Mouse (Mus musculus) thymus, postnatal 36 days (tissue): ENCODE measurements at regions not wholly inside any gene's neighbourhood (a gene's known extent, or its start where the extent isn't known, plus 50 kb on each side); places are given as distances from the start of the nearest gene placed in this dataset.
A peak's percentile ranks its signal among the peaks of the same experiment; 100 is the strongest.

ENCODE experiments used
- DNase-seq, 2 experiments: peaks; one replicate each; pipeline ENCODE4 v3.0.0; 2022; ENCODE audit warnings: mixed read lengths in 2 of 2

DNA sequence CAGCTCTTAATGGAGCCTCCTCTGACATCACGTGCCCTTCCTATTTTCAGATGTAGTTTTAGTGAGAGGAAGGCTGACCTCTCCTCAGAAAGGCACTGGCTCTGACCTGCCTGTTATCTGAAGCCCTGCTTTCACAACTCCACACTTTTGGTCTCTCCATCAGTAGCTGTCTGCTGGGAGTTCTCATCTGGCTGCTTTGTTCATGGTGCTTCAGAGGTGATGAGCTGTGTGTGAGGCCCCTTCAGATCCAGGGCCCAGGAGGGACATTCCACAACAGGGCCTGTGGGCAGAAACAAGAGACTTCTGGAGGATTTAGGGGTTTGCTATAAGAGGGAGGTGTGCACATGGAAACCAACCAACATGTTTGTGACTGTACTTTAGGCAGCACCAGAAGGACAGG, 50.8 kb upstream of the Fhl2 start:
- DNase-seq: no peak

GRCm38 (mm10) chr1:43250281-43250680, 53.5 kb upstream of the Fhl2 start:
- no peak for DNase-seq

DNA sequence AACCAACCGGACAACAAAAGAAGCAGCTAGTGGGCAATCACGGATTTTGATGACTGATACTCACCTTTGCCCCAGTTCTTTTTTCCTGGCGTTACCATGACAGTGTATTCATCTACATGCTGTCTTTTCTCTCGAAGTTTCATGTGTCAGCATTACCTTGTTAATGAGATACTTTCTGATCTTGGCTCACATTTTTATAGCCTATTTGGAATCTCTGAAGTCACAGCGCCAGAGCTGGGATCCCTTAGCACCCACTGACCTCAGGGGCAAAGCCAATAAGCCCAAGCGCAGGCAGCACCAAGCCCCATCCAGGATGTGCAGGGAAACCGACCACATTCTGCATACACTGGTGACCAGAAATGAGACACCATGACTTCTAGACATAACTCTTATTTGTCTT, 54.6 kb upstream of the Fhl2 start:
- DNase-seq: no peak

GRCm38 (mm10) chr1:43254129-43254528, 57.3 kb upstream of the Fhl2 start:
- no peak for DNase-seq

GRCm38 (mm10) chr1:43256078-43256477, 59.3 kb upstream of the Fhl2 start:
- no peak for DNase-seq

DNA sequence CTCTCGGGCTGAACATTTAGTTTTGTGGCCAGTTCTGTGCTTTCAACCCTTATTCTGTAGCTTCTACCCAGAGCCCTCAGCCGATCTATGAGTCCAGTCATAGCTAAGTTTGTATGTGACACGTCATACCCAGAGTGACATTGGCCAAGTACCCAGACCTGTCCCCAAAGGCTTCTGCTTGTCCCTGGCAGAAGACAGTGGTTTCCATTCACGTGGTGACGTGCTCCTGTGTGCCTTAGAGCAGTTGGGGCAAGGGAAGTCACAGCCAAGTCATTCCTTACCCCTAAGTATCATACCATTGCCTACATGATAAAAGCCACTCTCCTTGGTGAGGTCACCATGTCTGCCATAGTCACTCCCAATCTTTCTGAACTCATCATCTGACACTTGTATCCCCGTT, 61.1 kb upstream of the Fhl2 start:
- DNase-seq: no peak

- no peak for DNase-seq
Measured at GRCm38 (mm10) chr1:43259841-43260240, 63.1 kb upstream of the Fhl2 start.

DNA sequence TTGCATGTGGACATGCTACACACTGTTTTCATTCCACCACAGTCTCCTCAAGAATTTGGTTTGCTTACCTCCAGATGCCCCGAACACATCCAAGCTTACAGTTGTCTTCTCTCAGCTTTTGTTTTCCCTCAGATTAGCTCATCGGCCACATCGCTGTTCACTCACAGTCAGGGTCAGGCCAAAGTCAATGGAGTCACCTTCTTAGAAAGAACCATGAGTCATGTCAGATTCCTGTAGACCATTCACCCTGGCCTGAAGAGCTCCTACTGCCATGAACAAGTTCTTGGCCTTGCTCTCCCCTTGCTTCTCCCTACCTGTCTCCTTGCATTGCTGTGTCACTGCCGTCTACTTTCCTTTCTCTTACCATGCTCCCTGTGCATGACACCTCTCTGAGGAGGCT, 63.7 kb upstream of the Fhl2 start:
- DNase-seq: no peak

GRCm38 (mm10) chr1:43264407-43264889, 67.7 kb upstream of the Fhl2 start:
- DNase-seq: peak; percentile 26 to 44

- no peak for DNase-seq
Measured at GRCm38 (mm10) chr1:43265699-43266455, 69.1 kb upstream of the Fhl2 start.

DNA sequence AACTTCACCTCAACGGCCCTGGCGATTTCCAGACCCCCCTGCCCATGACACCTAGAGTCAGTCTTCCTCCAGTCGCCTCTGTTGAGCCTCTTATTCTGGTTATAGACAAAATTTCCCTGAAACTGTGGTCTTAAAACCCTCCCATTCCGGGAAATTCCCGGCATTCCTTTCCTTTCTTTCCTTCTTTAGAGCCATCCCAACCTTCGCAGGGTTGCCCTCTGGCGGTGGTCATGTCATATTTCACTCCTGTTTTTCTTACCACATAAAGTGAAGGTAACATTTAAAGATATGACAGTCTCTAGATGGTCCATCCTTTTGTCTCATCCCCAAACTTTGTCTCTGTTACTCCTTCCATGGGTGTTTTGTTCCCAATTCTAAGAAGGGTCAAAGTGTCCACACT, 72.9 kb upstream of the Fhl2 start:
- DNase-seq: no peak

DNA sequence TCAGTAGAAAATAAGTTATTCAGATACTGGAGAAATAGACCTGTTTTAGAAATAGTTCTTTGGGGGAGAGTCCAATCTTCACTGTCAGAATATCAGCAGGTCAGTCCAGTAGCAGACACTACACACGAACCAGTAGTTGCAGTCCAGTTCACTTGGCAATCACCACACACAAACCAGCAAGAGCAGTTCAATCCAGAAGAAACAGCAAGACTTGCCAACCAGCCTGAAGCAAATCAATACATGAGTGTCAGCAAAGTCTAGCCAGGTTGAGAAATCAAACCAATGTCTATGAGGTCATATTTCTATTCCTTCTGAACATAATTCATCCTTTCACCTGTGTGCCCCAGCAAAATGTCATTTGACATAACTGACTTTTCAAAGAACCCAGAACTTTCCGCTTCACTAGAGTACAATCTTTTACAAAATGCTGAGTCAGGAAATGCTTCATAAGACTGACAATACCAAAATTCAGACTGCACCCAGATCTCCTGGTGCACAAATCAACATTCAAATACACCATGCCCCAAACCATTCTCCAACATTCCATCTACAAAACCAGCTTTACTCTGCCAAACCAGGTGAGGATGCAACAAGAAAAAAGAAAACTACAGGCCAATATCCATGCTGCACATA, 76.6 kb upstream of the Fhl2 start:
- DNase-seq: no peak

- DNase-seq: no peak
Measured at GRCm38 (mm10) chr1:43291736-43292135, 95.0 kb upstream of the Fhl2 start.

DNA sequence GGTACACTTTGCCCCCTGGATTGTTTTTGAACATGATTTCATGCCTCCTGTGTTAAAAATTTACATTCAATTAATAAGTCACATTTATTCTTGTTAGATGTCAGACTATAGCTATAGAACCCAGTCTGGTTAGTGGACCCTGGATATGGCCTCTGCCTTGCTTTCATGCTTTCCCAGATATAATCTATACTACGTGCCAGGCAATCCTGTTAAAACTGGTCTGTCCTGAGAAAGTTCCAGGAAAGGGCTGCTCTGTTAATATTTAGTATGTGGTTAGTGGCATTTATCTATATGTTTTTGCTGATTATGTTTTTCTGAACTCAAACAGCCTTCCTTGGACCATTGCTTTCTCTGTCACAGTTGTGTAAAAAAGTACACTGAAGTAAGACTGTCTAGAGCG, 95.8 kb upstream of the Fhl2 start:
- no peak for DNase-seq

- no peak for DNase-seq
Measured at GRCm38 (mm10) chr1:43294221-43295012, 97.6 kb upstream of the Fhl2 start.

DNA sequence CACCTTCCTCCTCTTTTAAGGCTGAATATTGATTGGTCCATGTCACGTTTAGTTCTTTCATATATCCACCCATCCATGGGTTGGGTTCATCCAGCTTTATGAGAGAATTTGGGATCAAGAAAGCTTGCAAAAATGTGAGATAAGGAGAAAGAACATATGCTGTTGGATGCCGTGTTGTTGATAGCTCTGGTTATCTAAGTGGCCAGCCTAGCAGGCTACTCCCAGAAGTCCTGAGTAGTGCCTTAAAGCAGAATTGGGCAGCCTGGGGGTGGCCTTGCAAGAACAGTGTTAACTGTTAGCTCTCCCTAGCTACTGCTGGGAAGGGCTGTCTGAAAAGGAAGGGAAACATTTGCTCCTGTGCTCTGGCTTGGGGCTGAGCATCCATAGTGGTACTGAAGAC, 100.8 kb upstream of the Fhl2 start:
- DNase-seq: no peak

DNA sequence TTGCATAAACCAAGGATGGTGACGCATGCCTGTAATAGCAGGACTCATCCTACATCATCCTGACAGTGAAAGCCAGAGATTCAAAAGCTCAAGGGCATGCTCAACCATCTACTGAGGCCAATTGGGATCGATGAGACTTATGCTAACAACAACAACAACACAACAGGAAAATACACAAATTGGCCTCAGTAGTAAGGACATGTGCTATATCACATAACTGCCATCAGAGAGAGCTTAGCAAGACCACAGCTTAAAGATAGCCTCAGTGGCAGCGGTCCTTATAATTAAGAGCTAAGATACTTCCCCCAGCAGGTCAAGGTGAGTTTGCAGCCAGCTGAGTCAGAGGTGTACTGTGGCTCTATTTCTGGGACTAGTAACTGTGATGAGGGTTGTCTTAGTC, 102.0 kb upstream of the Fhl2 start:
- DNase-seq: no peak

DNA sequence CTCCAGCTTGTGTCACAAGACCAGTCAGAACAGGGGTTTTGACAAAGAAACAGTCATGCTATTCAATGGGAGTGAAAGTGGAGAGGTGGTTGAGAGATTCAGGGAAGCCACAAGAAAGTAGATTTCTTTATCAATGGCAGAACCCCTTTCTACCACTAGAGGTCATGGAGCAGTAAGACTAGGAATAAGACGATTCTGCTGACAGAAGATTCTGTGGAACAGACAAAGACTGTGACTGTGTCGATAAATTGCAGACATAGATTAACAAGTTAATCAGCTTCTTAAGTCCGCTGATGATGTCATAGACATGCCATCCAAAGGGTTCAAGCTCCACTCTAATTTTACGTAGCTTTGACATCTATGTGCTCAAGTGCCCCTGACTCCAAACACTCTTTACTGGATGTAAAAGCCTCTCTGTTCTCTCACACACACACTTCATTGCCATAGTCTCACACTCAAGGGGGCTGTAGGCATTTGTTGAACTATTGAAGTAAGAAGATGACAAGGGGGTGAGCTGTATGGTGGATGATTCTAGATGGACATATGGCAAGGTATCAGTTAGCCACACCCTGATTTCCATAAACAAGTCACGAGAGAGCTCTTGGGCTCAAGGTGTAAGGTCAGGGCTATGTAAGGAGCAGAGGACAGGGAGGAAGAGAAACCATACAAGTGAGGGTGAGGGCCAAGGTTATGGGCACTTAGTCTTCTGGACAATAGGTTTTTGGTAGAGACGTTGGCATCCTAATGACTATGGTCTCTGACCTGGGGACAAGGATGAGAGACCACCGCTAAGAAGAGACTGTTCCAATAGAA, 102.9 kb upstream of the Fhl2 start:
- no peak for DNase-seq

DNA sequence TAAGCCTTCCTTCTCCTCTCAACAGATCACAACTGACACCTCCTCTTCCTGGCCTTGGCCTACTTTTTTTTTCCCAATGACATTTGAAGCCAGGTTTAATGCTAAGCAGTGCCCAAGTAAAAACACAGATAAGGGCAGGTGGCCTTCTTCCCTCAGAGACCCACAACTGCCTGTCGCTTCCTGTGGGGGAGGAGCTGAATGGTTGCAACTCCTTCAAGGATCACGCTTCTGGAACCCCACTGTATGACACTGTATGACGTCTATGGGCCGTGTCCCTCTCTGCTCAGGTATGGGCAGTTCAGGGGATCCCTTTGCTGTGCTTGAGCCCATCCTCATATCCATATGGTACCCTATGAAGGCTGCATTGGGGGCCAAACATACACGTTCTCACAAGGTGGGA, 103.9 kb upstream of the Fhl2 start:
- peak in 1 of 2 experiments; percentile 29 for DNase-seq

DNA sequence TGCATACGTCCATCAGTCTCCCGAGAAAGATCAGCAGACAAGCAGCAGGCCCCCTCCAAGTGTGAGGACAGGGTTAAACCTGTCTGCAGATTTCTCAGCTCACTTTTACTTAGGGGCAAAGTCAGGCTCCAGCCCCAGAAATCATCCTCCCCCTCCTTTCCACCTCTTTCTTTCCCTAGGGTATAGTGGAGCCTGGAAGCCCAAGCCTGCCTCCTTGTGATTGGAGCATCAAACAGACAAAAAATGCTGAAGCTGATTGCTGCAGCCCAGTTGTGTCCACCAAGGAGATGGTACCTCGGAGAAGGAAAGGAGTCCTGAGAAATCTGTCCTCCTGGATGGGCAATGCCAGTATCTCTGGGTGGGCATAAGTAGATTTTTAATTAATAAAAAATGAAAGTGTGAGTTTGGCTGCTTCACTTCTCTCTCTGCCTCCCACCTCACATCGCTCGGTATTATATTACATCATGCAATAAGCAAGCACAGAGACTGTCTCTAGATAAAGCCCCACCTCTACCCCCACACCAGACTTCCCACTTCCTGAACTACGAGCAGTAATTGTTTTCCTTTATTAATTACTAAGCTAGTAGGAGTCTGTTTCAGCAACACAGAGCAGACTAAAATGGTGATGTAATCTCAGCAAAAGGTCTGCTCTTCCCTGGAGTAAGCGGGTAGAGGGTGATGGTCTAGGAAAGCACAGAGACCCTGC, 105.2 kb upstream of the Fhl2 start:
- no peak for DNase-seq

DNA sequence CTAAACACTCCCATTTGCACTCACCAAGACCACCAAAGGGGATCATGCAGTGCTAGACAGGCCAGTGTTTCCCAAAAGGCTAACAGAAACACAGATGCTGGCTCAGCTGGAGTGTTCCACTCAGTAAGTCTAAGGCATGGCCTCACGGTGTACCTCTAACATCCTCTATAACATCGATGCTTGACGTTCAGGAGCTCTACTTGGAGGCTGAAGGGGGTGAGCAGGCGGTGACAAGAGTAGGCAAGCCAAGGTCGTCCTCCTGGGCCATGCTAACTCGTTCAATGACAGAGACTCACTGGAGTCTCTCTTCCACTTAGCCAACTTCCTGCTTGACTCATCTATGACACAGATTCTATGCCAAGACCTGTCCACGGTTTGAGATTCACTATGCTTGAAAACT, 105.9 kb upstream of the Fhl2 start:
- no peak for DNase-seq
